Mouse (Mus musculus): ENCODE results near the gene Emg1.

DNA sequence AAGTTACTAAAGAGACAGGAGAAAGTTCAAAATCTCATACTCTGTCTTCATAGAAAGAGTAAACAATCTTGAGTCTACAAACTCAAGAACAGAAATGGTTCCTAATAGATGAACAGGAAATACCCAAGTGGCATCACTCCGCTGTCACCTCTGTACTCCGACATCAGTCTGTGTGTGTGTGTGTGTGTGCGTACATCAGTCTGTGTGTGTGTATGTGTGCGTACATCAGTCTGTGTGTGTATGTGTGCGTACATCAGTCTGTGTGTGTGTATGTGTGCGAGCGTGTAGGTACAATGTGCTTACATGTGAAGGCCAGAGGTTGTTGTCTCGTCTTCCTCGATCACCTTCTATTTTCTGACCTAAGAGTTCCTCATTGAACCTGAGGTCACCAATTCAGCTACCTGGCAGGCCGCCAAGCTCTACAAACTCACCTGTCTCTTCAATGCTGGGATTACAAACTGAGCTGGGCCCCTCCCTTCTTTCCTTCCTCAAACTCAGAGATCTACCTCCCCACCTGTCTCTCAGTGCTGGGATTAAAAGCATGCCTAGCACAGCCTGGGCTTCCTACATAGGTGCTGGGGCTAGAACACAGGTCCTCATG lies 3.6 kb downstream of the Emg1 start:
- TF ChIP-seq POLR2A (IDR thresholded peaks at IDR 0.05; ENCODE audit: borderline replicate concordance, extremely low read depth, low read depth, low read length) (no peak), CTCF (IDR thresholded peaks at IDR 0.05; ENCODE audit: insufficient read depth, low read length) (no peak)
